Mouse (Mus musculus): ENCODE measurements around the gene Ndufa13. TPM values are rescaled to one million over a fixed set of nuclear protein-coding genes. Genes with fewer than 3 reads are reported as not detected.

The Ndufa13 gene
- polyA plus RNA-seq, 1 experiment from 2014 or later, result 205 TPM

- 80% methylated on average over 10 of the region's 10 CpGs for WGBS
- no peak overlapping the region for H3K4me3 ChIP-seq (ENCODE audit: low read depth, low read length)
- H3K4me1 ChIP-seq (replicated peaks; ENCODE audit: control insufficient read depth, insufficient read depth), result no peaks in the 10 kb centered on the region
- no peak overlapping the region for H3K4me2 ChIP-seq (replicated peaks; ENCODE audit: low read depth)
- no peak overlapping the region for H3K9ac ChIP-seq (ENCODE audit: low read length)
- no peaks in the 10 kb centered on the region for H3K9me3 ChIP-seq (ENCODE audit: control insufficient read depth, low read length)
- TF ChIP-seq CTCF (IDR thresholded peaks at IDR 0.05; ENCODE audit: low read depth) (no peak), EP300 (optimal IDR thresholded peaks at IDR 0.05) (no peak)
- no peak overlapping the region for H3K27ac ChIP-seq (replicated peaks)
- DNase-seq (ENCODE audit: low spot score) (no peak), ATAC-seq (ENCODE audit: low FRiP score, low TSS enrichment) (no peak)
- H3K36me3 ChIP-seq (ENCODE audit: control insufficient read depth, insufficient read depth, low read length), result no peaks in the 10 kb centered on the region
- peaks cover 7% of the 10 kb centered on the region; the same call in 1 of the 2 replicates for H3K27me3 ChIP-seq (ENCODE audit: control insufficient read depth, insufficient read depth, low read length)
Measured at GRCm38 (mm10) chr8:69876967-69877366, 25.4 kb downstream of the Ndufa13 start.

- Histone ChIP-seq H3K27ac (replicated peaks) (no peak overlapping the region), H3K27me3 (ENCODE audit: control insufficient read depth, insufficient read depth, low read length) (no peaks in the 10 kb centered on the region; the same call in 1 of the 2 replicates), H3K4me3 (ENCODE audit: low read depth, low read length) (no peak overlapping the region), H3K9ac (ENCODE audit: low read length) (no peak overlapping the region), H3K4me2 (replicated peaks; ENCODE audit: low read depth) (no peak overlapping the region), H3K9me3 (ENCODE audit: control insufficient read depth, low read length) (no peaks in the 10 kb centered on the region), H3K4me1 (replicated peaks; ENCODE audit: control insufficient read depth, insufficient read depth) (no peaks in the 10 kb centered on the region), H3K36me3 (ENCODE audit: control insufficient read depth, insufficient read depth, low read length) (no peaks in the 10 kb centered on the region)
- 53% methylated on average over 10 of the region's 10 CpGs for WGBS
- ATAC-seq (ENCODE audit: low FRiP score, low TSS enrichment) (no peak), DNase-seq (ENCODE audit: low spot score) (no peak)
- TF ChIP-seq EP300 (optimal IDR thresholded peaks at IDR 0.05) (no peak), CTCF (IDR thresholded peaks at IDR 0.05; ENCODE audit: low read depth) (no peak)
Measured at GRCm38 (mm10) chr8:69876097-69876496, 26.3 kb downstream of the Ndufa13 start.

DNA sequence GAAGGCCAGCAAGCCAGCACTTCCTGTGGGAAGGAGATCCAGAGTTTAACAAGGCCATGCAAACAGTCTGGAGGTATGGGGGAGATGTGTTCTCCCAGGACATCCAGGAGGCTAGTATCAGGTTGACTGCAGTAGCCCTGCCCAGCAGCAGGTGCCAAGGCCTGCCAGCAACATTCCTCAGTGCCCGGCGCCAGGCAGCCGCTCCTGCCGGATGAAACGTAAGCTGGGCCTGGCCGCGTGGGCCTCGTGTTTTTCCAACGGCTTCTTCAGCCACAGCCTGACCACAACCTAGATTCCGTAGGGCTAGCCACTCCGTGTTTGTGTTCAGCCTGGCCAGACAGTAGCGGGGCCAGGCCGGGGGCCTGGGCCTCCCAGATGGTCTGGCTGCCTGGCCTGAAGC, 27.7 kb downstream of the Ndufa13 start:
- H3K4me1 ChIP-seq (replicated peaks; ENCODE audit: control insufficient read depth, insufficient read depth), result no peaks in the 10 kb centered on the region
- DNase-seq (ENCODE audit: low spot score) (no peak), ATAC-seq (ENCODE audit: low FRiP score, low TSS enrichment) (no peak)
- WGBS, result 76% methylated on average over 13 of the region's 13 CpGs
- H3K27ac ChIP-seq (replicated peaks), result no peak overlapping the region
- H3K9ac ChIP-seq (ENCODE audit: low read length), result no peak overlapping the region
- no peaks in the 10 kb centered on the region for H3K9me3 ChIP-seq (ENCODE audit: control insufficient read depth, low read length)
- TF ChIP-seq EP300 (optimal IDR thresholded peaks at IDR 0.05), result no peak
- no peak for TF ChIP-seq CTCF (IDR thresholded peaks at IDR 0.05; ENCODE audit: low read depth)
- H3K36me3 ChIP-seq (ENCODE audit: control insufficient read depth, insufficient read depth, low read length), result no peaks in the 10 kb centered on the region
- no peak overlapping the region for H3K4me2 ChIP-seq (replicated peaks; ENCODE audit: low read depth)
- H3K27me3 ChIP-seq (ENCODE audit: control insufficient read depth, insufficient read depth, low read length), result no peaks in the 10 kb centered on the region
- no peak overlapping the region for H3K4me3 ChIP-seq (ENCODE audit: low read depth, low read length)

DNA sequence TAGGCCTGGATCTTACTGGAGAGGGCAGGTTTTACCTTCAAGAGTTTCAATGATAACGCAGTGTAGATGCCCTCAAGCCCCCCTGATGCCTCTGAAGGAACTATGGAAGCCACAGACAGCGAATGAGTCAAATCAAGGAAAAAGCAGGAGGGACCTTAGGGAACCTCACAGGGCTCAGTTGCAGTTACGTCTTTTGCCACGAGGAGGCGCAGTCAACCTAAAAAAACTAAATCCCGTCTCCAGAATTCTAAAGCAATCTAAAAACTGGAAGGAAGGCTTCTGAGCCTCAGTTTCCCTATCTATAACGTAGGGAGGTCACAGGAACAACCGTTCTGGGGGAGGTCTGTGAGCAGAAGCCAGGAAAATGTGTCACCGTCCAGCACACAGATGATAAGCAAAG, 28.2 kb downstream of the Ndufa13 start:
- Histone ChIP-seq H3K9me3 (ENCODE audit: control insufficient read depth, low read length) (no peaks in the 10 kb centered on the region), H3K4me2 (replicated peaks; ENCODE audit: low read depth) (no peak overlapping the region), H3K4me3 (ENCODE audit: low read depth, low read length) (no peak overlapping the region), H3K36me3 (ENCODE audit: control insufficient read depth, insufficient read depth, low read length) (no peaks in the 10 kb centered on the region), H3K9ac (ENCODE audit: low read length) (no peak overlapping the region), H3K27ac (replicated peaks) (no peak overlapping the region), H3K4me1 (replicated peaks; ENCODE audit: control insufficient read depth, insufficient read depth) (no peaks in the 10 kb centered on the region), H3K27me3 (ENCODE audit: control insufficient read depth, insufficient read depth, low read length) (no peaks in the 10 kb centered on the region)
- 9% methylated on average over 9 of the region's 9 CpGs for WGBS
- DNase-seq (ENCODE audit: low spot score) (peak; percentile 64), ATAC-seq (ENCODE audit: low FRiP score, low TSS enrichment) (no peak)
- TF ChIP-seq CTCF (IDR thresholded peaks at IDR 0.05; ENCODE audit: low read depth) (peak; percentile 84), EP300 (optimal IDR thresholded peaks at IDR 0.05) (no peak)

DNA sequence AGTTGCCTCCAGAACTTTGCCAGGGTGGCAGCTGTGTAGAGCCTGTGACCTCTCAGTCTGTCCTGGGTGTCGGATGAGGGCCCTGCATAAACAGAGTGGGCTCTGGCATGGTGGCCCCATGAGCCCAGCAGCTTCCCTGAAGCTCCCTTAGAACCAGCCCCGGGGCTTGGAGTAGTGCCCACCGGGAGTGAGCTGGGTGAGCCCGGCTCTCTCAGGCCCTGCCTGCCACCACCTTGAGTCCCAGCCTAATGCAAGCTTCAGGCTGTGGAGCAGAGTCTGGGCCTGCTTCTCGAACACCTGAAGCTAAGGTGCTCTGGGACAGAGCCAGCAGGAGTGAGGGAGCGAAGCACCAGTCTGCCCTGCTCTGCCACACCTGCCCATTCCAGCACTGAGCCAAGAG, 31.5 kb downstream of the Ndufa13 start:
- H3K27ac ChIP-seq (replicated peaks), result no peak overlapping the region
- WGBS, result 76% methylated on average over 6 of the region's 6 CpGs
- no peaks in the 10 kb centered on the region for H3K9me3 ChIP-seq (ENCODE audit: control insufficient read depth, low read length)
- DNase-seq (ENCODE audit: low spot score) (no peak), ATAC-seq (ENCODE audit: low FRiP score, low TSS enrichment) (no peak)
- no peak overlapping the region for H3K9ac ChIP-seq (ENCODE audit: low read length)
- no peaks in the 10 kb centered on the region for H3K27me3 ChIP-seq (ENCODE audit: control insufficient read depth, insufficient read depth, low read length)
- no peak overlapping the region for H3K4me2 ChIP-seq (replicated peaks; ENCODE audit: low read depth)
- no peak overlapping the region for H3K4me3 ChIP-seq (ENCODE audit: low read depth, low read length)
- no peaks in the 10 kb centered on the region for H3K4me1 ChIP-seq (replicated peaks; ENCODE audit: control insufficient read depth, insufficient read depth)
- TF ChIP-seq CTCF (IDR thresholded peaks at IDR 0.05; ENCODE audit: low read depth), result no peak
- TF ChIP-seq EP300 (optimal IDR thresholded peaks at IDR 0.05), result no peak
- H3K36me3 ChIP-seq (ENCODE audit: control insufficient read depth, insufficient read depth, low read length), result no peaks in the 10 kb centered on the region

DNA sequence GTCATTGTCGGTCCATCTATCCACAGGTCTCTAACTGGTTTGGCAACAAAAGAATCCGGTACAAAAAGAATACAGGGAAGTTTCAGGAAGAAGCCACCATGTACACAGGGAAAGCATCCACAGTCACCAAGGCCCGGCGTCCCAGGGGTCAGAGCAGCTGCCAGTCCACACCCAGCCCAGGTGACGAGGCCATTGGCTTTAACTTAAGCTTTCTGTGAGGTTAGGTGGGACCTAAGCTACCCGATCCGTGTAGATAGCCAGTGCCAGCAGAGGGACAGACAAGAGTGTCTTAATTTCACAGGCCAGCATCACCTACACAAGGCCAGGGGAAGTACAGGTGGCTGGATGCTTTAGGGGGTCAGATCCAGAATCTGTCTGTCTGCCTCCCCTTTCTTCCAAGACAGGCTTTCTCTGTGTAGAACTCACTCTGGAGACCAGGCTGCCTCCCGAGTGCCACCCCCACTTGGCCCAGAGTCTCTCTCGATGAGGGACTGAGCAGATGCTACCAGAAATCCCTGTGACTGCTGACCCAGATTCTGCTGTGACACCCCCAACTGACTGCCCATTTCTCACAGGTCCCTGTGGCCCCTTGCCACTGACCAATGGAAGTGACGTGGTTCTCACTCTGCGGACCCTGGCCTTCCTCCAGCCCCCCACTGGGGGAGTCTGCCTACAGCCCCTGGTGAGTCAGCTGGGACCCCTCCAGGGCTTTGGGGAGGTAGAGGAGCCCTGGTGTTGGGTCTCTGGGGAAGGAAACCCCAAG, 32.2 kb downstream of the Ndufa13 start:
- H3K27ac ChIP-seq (replicated peaks), result no peak overlapping the region
- no peak overlapping the region for H3K4me2 ChIP-seq (replicated peaks; ENCODE audit: low read depth)
- 76% methylated on average over 11 of the region's 11 CpGs for WGBS
- TF ChIP-seq EP300 (optimal IDR thresholded peaks at IDR 0.05) (no peak), CTCF (IDR thresholded peaks at IDR 0.05; ENCODE audit: low read depth) (no peak)
- H3K9me3 ChIP-seq (ENCODE audit: control insufficient read depth, low read length), result no peaks in the 10 kb centered on the region
- ATAC-seq (ENCODE audit: low FRiP score, low TSS enrichment), result no peak
- no peaks in the 10 kb centered on the region for H3K27me3 ChIP-seq (ENCODE audit: control insufficient read depth, insufficient read depth, low read length)
- H3K36me3 ChIP-seq (ENCODE audit: control insufficient read depth, insufficient read depth, low read length), result no peaks in the 10 kb centered on the region
- H3K9ac ChIP-seq (ENCODE audit: low read length), result no peak overlapping the region
- no peak overlapping the region for H3K4me3 ChIP-seq (ENCODE audit: low read depth, low read length)
- no peaks in the 10 kb centered on the region for H3K4me1 ChIP-seq (replicated peaks; ENCODE audit: control insufficient read depth, insufficient read depth)
- DNase-seq (ENCODE audit: low spot score), result no peak

All from stomach, postnatal 0 days (tissue).